Mouse (Mus musculus) midbrain, embryonic 16.5 days (tissue): ENCODE results near the gene Psmb7. TPM values are rescaled to one million over a fixed set of nuclear protein-coding genes. Genes with fewer than 3 reads are reported as not detected.
A peak's percentile ranks its signal among the peaks of the same experiment; 100 is the strongest.

Experiments
- ATAC-seq: fragments of 200-750 bp; cut with Nextera tagmentation; 2 replicates; pipeline ENCODE4 v1.8.0; 2017; ENCODE audit warnings: moderate TSS enrichment
- H3K27ac ChIP-seq: fragments of 300-500 bp; sonication (generic); 2 replicates; pipeline ENCODE4 v1.5.1; 2014; ENCODE audit warnings: mild to moderate bottlenecking, low read length, mixed read lengths
- H3K27me3 ChIP-seq: fragments of 300-500 bp; sonication (generic); 2 replicates; pipeline ENCODE4 v1.6.1; 2014; ENCODE audit warnings: low read depth, low read length, mixed read lengths; ENCODE audit not compliant: control insufficient read depth, insufficient read depth
- H3K36me3 ChIP-seq: fragments of 300-500 bp; sonication (generic); 2 replicates; pipeline ENCODE4 v1.6.1; 2014; ENCODE audit warnings: mild to moderate bottlenecking, low read length, moderate library complexity, mixed read lengths; ENCODE audit not compliant: control insufficient read depth, insufficient read depth
- H3K4me1 ChIP-seq: fragments of 300-500 bp; sonication (generic); 2 replicates; pipeline ENCODE4 v1.6.1; 2014; ENCODE audit warnings: mild to moderate bottlenecking, low read length, mixed read lengths; ENCODE audit not compliant: control insufficient read depth, insufficient read depth
- H3K4me2 ChIP-seq: fragments of 300-500 bp; sonication (generic); 2 replicates; pipeline ENCODE4 v1.6.1; 2014; ENCODE audit warnings: mild to moderate bottlenecking, low read length, mixed read lengths
- H3K4me3 ChIP-seq: fragments of 300-500 bp; sonication (generic); 2 replicates; pipeline ENCODE4 v1.5.1; 2014; ENCODE audit warnings: low read depth, mild to moderate bottlenecking, low read length, moderate library complexity, mixed read lengths
- H3K9ac ChIP-seq: fragments of 300-500 bp; sonication (generic); 2 replicates; pipeline ENCODE4 v1.6.1; 2014; ENCODE audit warnings: low read depth, low read length, mixed read lengths
- H3K9me3 ChIP-seq: fragments of 300-500 bp; sonication (generic); replicated peaks from 2 replicates; pipeline ENCODE4 v1.6.1; 2014; ENCODE audit warnings: mild to moderate bottlenecking, low read length, mixed read lengths; ENCODE audit not compliant: control insufficient read depth, poor library complexity, severe bottlenecking
- WGBS: fragments of 180-500 bp; shearing (Covaris S2); extraction: QIAGEN DNeasy Blood & Tissue Kit; methylation state at CpG from one replicate; pipeline ENCODE4 v1.1.7; 2014; 5-methylcytosine and 5-hydroxymethylcytosine counted together
- polyA plus RNA-seq: library from polyadenylated mRNA; unstranded; fragments of >200 nt; fragmentation: Nextera tagmentation; extraction: Ambion mirVana; gene quantifications from 2 replicates; pipeline ENCODE4 v1.2.1, GENCODE M21; 2015

Psmb7 gene
- polyA plus RNA-seq, 1 experiment from 2014 or later, result 260 TPM

DNA sequence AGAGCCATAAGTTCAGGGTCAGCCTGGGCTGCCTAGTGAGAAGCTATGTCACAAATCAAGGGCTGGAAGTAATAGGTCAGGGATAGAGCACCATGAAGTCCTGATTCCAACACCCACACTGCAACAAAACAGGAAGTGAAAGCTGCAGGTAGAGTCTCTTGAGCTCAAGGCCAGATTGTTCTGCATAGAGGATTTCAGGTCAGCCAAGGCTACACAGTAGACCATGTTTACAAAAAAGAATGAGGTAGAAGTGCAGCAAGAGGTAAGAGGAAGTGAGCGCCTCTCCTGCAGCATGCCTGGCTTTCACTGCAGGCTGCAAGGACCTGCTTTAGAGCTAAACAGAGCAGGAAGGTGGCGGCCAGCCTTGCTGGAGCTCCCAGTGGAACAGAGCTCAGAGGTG lies 69.2 kb downstream of the Psmb7 start:
- no peak for ATAC-seq
- Histone ChIP-seq H3K9me3 (no peaks in the 10 kb centered on the region), H3K9ac (no peak overlapping the region), H3K27me3 (no peaks in the 10 kb centered on the region), H3K36me3 (no peaks in the 10 kb centered on the region), H3K4me3 (no peak overlapping the region), H3K4me2 (no peak overlapping the region), H3K27ac (no peak overlapping the region), H3K4me1 (peaks cover 9% of the 10 kb centered on the region; the same call in 1 of the 2 replicates)
- WGBS, result 92% methylated on average over 2 of the region's 2 CpGs

DNA sequence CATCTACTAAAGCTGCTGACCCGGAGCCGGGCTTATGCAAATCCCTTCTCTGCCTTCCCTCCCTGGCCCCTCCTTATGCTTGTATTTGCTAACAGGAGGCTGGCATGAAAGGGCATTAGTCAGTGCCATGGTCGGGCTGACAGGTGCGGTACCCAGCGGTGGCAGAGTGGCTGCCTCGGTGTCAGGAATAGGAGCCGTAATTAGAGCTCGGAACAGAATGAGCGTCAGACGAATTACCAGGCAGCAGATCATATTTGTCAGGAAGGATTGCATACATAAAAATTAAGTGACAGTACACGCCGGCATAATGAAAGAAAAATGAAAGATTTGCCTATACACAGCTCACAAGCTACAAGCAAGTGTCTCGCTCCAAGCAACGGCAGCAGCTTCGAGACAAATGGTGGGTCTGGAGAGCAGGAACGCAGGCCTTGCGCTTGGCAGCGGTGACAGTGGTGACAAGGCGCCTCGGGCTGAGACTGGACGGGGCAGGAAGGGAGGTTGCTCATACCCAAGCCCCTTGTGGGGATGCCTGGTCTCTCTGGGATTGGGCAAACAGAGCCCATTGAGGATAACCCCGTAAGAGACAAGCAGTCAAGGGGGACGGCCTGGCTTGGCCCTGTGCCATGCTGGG lies 71.8 kb downstream of the Psmb7 start:
- Histone ChIP-seq H3K27ac (peak overlapping the region; percentile 65), H3K4me1 (peaks cover 2% of the 10 kb centered on the region; the same call in 1 of the 2 replicates), H3K4me3 (no peak overlapping the region), H3K27me3 (no peaks in the 10 kb centered on the region), H3K9me3 (no peaks in the 10 kb centered on the region), H3K4me2 (no peak overlapping the region), H3K36me3 (no peaks in the 10 kb centered on the region), H3K9ac (0 out of 2 replicates have a peak overlapping the region, but pooled peaks have one; percentile 3)
- ATAC-seq, result peak; percentile 64
- WGBS, result 59% methylated on average over 23 of the region's 23 CpGs

DNA sequence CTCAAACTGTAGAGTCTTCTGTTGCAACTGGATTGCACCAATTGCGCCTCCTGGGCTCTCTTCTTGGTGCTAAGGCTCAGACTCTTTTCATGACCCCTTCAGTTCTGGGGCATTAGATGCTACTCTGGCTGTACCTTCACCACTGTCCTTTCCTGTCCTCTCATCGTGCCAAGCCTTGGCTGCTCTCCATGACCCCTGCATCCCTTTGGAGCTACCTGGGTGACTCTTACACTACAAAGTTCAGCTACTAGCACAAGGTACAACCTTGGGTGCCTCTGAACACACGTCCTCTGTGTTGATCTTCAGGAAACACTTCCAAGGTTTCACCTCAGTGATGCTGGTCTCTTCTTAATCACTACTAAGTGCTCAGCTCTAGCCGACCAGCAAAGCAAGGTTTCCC lies 81.3 kb downstream of the Psmb7 start:
- WGBS, result 92% methylated on average over 4 of the region's 4 CpGs
- no peak for ATAC-seq
- Histone ChIP-seq H3K27ac (no peak overlapping the region), H3K4me1 (no peaks in the 10 kb centered on the region; the same call in 1 of the 2 replicates), H3K9me3 (no peaks in the 10 kb centered on the region), H3K36me3 (0 out of 2 replicates have a peak, but pooled peaks cover 2% of the 10 kb centered on the region), H3K4me3 (no peak overlapping the region), H3K4me2 (no peak overlapping the region), H3K9ac (no peak overlapping the region), H3K27me3 (no peaks in the 10 kb centered on the region)

DNA sequence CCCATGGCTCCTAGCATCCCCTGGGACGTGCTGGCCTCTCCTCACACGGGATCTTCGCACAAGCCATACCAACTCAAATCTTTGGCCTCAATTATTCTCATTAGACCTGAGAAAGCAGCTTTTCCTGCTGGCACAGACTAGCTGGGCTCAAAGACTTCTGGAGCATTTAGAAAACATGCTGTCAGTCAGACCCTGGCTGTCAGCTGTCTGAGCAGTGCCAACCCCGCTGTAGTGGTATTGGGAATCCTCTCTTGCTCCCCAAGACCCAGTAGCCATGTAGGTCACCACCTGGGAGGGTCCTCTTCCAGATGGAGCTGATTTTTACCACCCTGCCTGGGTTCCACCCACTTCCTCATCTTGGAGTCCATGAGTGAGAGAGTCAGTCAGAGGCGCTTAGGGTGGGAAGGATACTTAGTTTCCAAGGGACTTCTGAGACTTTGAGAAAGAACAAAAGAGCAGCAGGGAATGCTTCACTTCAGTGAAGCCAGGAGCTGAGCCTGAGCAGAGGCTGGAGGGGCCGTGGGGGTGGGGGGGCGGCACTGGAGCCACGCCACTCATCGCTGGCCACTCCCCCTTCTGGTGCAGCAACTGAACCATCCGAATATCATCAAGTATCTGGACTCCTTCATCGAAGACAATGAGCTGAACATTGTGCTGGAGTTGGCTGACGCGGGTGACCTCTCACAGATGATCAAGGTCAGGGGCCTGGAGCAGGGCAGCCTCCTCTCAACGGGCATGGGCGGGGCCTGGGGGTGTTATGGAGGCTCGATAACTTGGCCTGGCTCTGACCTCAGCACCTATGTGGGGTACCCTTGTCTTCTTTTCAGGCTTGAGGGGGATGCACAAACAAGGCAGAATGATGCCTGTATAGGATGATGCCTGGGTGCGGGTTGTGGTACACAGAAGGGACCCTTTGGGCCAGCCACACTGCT lies 83.3 kb downstream of the Psmb7 start:
- Histone ChIP-seq H3K4me2 (no peak overlapping the region), H3K36me3 (0 out of 2 replicates have a peak, but pooled peaks cover 2% of the 10 kb centered on the region), H3K9ac (no peak overlapping the region), H3K27me3 (no peaks in the 10 kb centered on the region), H3K4me3 (no peak overlapping the region), H3K4me1 (no peaks in the 10 kb centered on the region; the same call in 1 of the 2 replicates), H3K9me3 (no peaks in the 10 kb centered on the region), H3K27ac (no peak overlapping the region)
- no peak for ATAC-seq
- WGBS, result 34% methylated on average over 17 of the region's 17 CpGs

DNA sequence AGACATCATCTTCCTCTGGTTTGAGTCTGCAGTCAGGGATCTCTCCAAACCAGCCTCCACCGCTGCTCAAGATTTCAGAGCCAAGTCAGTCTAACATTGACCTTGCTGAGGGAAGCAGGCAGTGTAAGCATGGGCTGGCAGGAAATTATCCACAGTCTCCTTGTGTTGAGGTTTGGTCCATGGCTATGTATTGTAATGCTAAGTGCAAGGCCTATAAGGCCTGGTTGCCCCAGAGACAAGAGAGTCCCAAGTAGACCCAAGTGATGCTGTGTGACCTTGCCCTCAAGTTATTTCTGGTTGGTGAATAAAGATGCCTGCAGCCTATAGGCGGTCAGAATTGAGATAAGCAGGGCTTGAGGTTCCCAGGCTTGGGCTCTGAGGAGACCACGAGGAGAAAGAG lies 87.2 kb downstream of the Psmb7 start:
- 71% methylated on average over 3 of the region's 3 CpGs for WGBS
- no peak for ATAC-seq

DNA sequence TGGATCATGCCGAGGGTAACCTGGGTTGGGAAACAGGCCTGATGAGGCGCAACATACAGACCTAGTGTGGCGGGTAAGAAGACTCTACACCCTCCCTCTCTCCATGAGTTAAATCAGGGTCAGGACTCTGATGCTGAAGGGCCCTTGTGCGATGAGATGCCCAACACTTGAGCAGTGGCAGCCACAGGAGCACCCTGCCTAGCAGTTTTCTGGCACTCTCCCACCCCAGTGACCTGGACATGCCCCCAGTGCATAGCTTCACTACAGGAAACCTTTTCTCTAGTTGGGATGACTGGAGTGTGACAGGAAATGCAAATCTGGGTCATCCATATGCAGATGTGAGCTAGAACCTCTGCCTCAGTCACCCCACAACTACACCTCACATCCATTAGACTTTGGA lies 88.2 kb downstream of the Psmb7 start:
- ATAC-seq, result no peak
- Histone ChIP-seq H3K4me2 (no peak overlapping the region), H3K4me3 (no peak overlapping the region), H3K9me3 (no peaks in the 10 kb centered on the region), H3K36me3 (no peaks in the 10 kb centered on the region), H3K9ac (no peak overlapping the region), H3K4me1 (peaks cover 5% of the 10 kb centered on the region; the same call in 1 of the 2 replicates), H3K27ac (0 out of 2 replicates have a peak overlapping the region, but pooled peaks have one; percentile 7), H3K27me3 (no peaks in the 10 kb centered on the region)
- WGBS, result 84% methylated on average over 4 of the region's 4 CpGs

More for the DNA sequence above, 87.2 kb downstream of the Psmb7 start:
- H3K36me3 ChIP-seq, result no peaks in the 10 kb centered on the region
- no peaks in the 10 kb centered on the region for H3K9me3 ChIP-seq
- H3K4me3 ChIP-seq, result no peak overlapping the region
- H3K9ac ChIP-seq, result no peak overlapping the region
- no peaks in the 10 kb centered on the region for H3K27me3 ChIP-seq
- H3K4me2 ChIP-seq, result no peak overlapping the region
- peaks cover 5% of the 10 kb centered on the region; the same call in 1 of the 2 replicates for H3K4me1 ChIP-seq
- H3K27ac ChIP-seq, result no peak overlapping the region

DNA sequence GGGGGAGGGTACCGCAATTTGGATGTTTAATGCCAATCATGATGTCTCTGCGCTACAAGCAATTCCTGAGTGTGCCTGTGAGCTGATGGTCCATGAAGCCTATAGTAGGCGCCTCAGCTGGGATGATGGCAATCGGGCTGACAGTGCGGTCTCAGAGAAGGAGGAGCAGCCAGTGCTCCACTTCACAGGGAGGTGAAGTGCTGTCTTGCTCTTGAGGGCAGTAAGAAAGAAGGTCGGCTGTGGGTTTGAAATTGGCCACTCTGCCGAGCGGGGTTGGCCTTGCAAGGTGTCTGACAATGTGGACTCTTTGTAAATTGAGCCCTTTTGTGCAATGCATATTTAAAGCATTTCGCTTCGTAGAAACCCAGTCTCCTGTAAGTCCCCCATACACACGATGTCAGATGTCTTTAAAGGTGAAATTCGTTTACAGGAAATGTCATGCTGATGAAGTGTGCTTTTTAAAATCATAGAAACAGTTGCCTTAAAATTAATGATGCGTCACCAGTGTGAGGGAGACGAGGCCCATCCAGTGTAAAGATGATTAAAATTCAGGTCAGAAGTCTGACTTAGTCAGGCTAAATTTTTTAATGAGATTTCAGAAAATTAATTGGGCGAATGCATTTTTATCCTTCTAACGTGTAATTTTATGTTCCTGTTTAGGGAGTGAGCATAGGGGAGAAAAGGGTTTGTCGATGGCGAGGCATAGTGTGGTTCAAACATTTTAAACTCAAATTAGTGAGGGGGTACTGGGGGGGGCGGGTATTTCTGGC lies 89.5 kb downstream of the Psmb7 start:
- WGBS, result 53% methylated on average over 19 of the region's 19 CpGs
- no peak overlapping the region for H3K9ac ChIP-seq
- peaks cover 5% of the 10 kb centered on the region; the same call in 1 of the 2 replicates for H3K4me1 ChIP-seq
- H3K27me3 ChIP-seq, result no peaks in the 10 kb centered on the region
- no peaks in the 10 kb centered on the region for H3K9me3 ChIP-seq
- no peaks in the 10 kb centered on the region for H3K36me3 ChIP-seq
- H3K4me2 ChIP-seq, result no peak overlapping the region
- peak; percentile 33; the same call in 1 of the 2 replicates for ATAC-seq
- H3K27ac ChIP-seq, result no peak overlapping the region; the same call in 1 of the 2 replicates
- no peak overlapping the region for H3K4me3 ChIP-seq

DNA sequence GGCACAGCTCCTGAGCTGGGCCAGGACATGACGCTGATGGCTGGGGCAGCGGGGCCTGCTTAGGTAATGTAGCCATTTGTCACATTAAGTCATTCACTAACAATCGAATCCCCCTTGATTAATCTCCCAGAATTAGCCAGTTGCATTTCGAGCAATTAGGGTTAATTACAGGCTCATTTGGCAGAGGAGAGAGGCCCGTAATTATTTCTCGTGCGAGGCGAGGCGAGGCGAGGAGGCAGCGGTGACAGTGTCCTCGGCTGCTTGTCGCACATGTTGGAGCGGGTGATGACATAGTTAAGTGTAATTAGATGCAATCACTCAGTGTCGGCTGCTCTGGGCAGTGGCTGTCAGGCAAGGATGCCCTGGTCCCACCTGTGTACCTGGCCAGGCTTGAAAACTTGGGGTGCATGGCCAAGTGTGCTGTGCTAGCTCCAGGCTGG lies 91.9 kb downstream of the Psmb7 start:
- WGBS, result 69% methylated on average over 15 of the region's 15 CpGs
- H3K4me1 ChIP-seq, result peaks cover 5% of the 10 kb centered on the region; the same call in 1 of the 2 replicates
- no peak overlapping the region for H3K4me3 ChIP-seq
- H3K4me2 ChIP-seq, result no peak overlapping the region
- no peak overlapping the region for H3K9ac ChIP-seq
- ATAC-seq, result no peak
- H3K27me3 ChIP-seq, result no peaks in the 10 kb centered on the region
- H3K27ac ChIP-seq, result no peak overlapping the region
- no peaks in the 10 kb centered on the region for H3K36me3 ChIP-seq
- H3K9me3 ChIP-seq, result no peaks in the 10 kb centered on the region
